Mouse (Mus musculus): ENCODE data around the gene Esrrb.

GRCm38 (mm10) chr12:86462742-86463470, 102.0 kb downstream of the Esrrb start:
- TF ChIP-seq CHD2 (IDR thresholded peaks at IDR 0.05; ENCODE audit: low read depth, low read length) = no peak
- TF ChIP-seq HCFC1 (IDR thresholded peaks at IDR 0.05; ENCODE audit: borderline replicate concordance, insufficient read depth, low read length) = no peak
- no peak for TF ChIP-seq MAFK (IDR thresholded peaks at IDR 0.05; ENCODE audit: insufficient read depth, low read depth, low read length)
- no peak for TF ChIP-seq ZNF384 (IDR thresholded peaks at IDR 0.05; ENCODE audit: low read depth, low read length)

All from ES-E14 (cell line).